Mouse (Mus musculus) lung, postnatal 0 days (tissue): ENCODE data around the gene Abcc4.

Experiments
- CTCF ChIP-seq: IDR thresholded peaks from 2 replicates; pipeline ENCODE4 v1.5.1; 2016; ENCODE audit warnings: antibody characterized with exemption, mild to moderate bottlenecking
- EP300 ChIP-seq: IDR thresholded peaks from 2 replicates; pipeline ENCODE4 v1.6.1; 2016; ENCODE audit warnings: antibody characterized with exemption, mild to moderate bottlenecking, control low read depth

DNA sequence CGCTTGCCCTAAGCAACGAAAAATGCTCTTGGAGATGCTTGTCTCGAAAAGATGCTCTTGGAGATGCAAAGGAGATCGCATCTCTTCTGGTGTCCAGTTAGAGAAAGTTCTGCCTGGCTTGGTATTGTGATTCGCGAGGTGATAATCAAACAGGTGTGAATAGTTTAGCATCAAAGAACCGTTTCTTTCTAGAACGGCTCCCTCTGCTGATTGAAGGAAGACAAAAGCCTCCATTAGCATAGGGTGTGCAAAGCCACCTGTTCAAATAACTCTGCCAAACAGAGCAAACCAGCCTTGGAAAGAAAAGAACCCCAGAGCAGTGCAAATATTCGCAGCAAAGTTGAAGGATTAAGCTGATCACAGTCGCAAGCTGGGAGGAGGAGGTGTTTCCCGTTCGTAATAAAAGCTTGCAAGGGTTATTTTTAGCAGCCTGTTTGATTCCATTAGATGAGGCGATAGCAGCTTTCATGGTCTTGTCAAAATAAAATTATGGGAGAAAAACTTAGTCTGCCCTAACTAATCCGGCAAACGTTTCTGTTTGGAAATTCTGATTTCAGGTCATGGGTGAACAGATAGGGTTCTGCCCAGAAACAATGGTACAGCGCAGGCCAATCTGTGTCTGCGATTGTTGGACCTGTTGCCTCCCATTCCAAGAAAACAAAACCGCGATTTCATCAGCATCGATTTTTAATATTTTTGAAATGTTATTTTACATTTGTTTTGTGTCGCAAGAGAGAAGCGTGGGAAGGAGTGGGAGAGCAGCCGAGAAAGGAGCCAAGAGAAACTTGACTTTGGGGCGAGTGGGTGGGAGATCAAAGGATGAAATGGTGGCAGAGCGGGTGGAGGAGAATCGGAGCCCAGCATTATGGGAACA, 231.6 kb downstream of the Abcc4 start:
- TF ChIP-seq CTCF: peak; percentile 18; the same call in 1 of the 2 replicates
- no peak for TF ChIP-seq EP300
